Mouse (Mus musculus) testis, postnatal 14 days (tissue): ENCODE results near the gene Gm21883.
"Not testable (repeated sequence)": the region's sequence is repeated elsewhere in the genome, so short reads cannot be mapped to it uniquely, and the experiment has no call there.

Source experiments
- DNase-seq: peaks from one replicate; pipeline ENCODE4 v3.0.0; 2021; ENCODE audit warnings: low spot score

Gm21883 gene

GRCm38 (mm10) chrX:31574183-31574582, at the start of gene Gm21883:
Gene Gm21883, minus strand, starts transcription at chrX:31574283.
- DNase-seq, result not testable (repeated sequence)

DNA sequence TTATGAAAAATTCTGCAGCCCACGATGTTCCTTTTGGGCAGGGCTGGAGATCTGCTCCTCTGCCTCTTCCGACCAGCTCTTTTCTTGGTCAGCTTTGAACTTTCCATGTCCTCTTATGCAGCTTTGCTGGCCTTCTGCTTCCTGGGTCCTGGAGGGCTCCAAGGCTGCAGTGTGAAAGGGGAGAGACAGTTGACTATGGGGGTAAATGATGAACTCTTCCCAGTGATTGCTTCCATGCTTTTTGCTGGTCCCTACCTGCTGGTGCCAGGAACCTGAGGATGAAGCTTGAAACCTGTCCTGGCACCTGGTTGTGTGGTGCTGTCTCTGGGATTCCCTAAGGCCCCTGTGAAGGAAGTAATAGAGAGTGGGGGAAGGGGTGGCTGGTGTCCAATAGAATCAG, 44.7 kb upstream of the Gm21883 start, which contains the start of gene Spin2e:
Gene Spin2e (minus strand): TSS at position 101 of the 400 bp plus-strand sequence.
- not testable (repeated sequence) for DNase-seq
